Comparison of ENCODE assay signal across 8 mouse cellular contexts in genomic region chr7:99545885-99546745, GRCm38 (mm10). TPM values are rescaled to one million over a fixed set of nuclear protein-coding genes. Genes with fewer than 3 reads are reported as not detected.
A peak's percentile ranks its signal among the peaks of the same experiment; 100 is the strongest.
DNase-seq lines count a peak whose midpoint lies in the region; ATAC-seq and TF ChIP-seq lines count a peak whose summit lies in the region.

No protein-coding gene starts in this region.

- TF ChIP-seq CTCF in cerebellum, adult 2 months (IDR thresholded peaks at IDR 0.05; ENCODE audit: borderline replicate concordance, insufficient read depth, low read depth, low read length): no peak
- TF ChIP-seq CTCF in hindbrain, postnatal 0 days (IDR thresholded peaks at IDR 0.05; ENCODE audit: low read depth): no peak
- no peak for TF ChIP-seq CTCF in midbrain, postnatal 0 days (IDR thresholded peaks at IDR 0.05)

- peaks cover 16% of the 10 kb centered on the region for H3K4me1 ChIP-seq in neural tube, embryonic 12.5 days
- peaks cover 14% of the 10 kb centered on the region for H3K4me1 ChIP-seq in cerebellum, adult 2 months (ENCODE audit: control insufficient read depth, insufficient read depth, low read length)
- peaks cover 6% of the 10 kb centered on the region; the same call in 1 of the 2 replicates for H3K4me1 ChIP-seq in hindbrain, postnatal 0 days (ENCODE audit: insufficient read depth, low read length)
- no peaks in the 10 kb centered on the region for H3K4me1 ChIP-seq in midbrain, postnatal 0 days (ENCODE audit: insufficient read depth, low read length)

- no peaks in the 10 kb centered on the region for H3K9me3 ChIP-seq in neural tube, embryonic 12.5 days
- no peaks in the 10 kb centered on the region for H3K9me3 ChIP-seq in hindbrain, postnatal 0 days (ENCODE audit: low read length)
- H3K9me3 ChIP-seq in midbrain, postnatal 0 days (ENCODE audit: low read length): no peaks in the 10 kb centered on the region

- 40% methylated on average over 10 of the region's 10 CpGs for WGBS in neural tube, embryonic 12.5 days
- 22% methylated on average over 10 of the region's 10 CpGs for WGBS in cerebellum, adult 2 months
- WGBS in hindbrain, postnatal 0 days: 20% methylated on average over 10 of the region's 10 CpGs
- WGBS in midbrain, postnatal 0 days: 50% methylated on average over 10 of the region's 10 CpGs

- TF ChIP-seq POLR2A in cerebellum, adult 2 months (IDR thresholded peaks at IDR 0.05; ENCODE audit: borderline replicate concordance, insufficient read depth, low read length): no peak

- ATAC-seq in neural tube, embryonic 12.5 days (ENCODE audit: low FRiP score, low read depth): 0 out of 2 replicates have a peak, but pooled peaks have one; percentile 33
- peak; percentile 60 for ATAC-seq in hindbrain, postnatal 0 days
- no peak for ATAC-seq in midbrain, postnatal 0 days (ENCODE audit: low FRiP score)

- peak overlapping the region; percentile 46 for H3K27ac ChIP-seq in neural tube, embryonic 12.5 days
- peak overlapping the region; percentile 36 for H3K27ac ChIP-seq in cerebellum, adult 2 months (ENCODE audit: insufficient read depth, low read length)
- peak overlapping the region; percentile 73 for H3K27ac ChIP-seq in hindbrain, postnatal 0 days
- H3K27ac ChIP-seq in midbrain, postnatal 0 days (ENCODE audit: low read depth, low read length): peak overlapping the region; percentile 68

- H3K4me3 ChIP-seq in neural tube, embryonic 12.5 days: no peak overlapping the region
- H3K4me3 ChIP-seq in cerebellum, adult 2 months (replicated peaks; ENCODE audit: insufficient read depth, low read depth, low read length): no peak overlapping the region
- no peak overlapping the region for H3K4me3 ChIP-seq in hindbrain, postnatal 0 days (ENCODE audit: low read length)
- no peak overlapping the region for H3K4me3 ChIP-seq in midbrain, postnatal 0 days (ENCODE audit: low read depth, low read length)

- intact Hi-C loops in gastrocnemius, postnatal 14 days (cut with DNase I; ENCODE audit: low total_unique reads): no loop called here

- 0 out of 2 replicates have a peak overlapping the region, but pooled peaks have one; percentile 29 for H3K9ac ChIP-seq in neural tube, embryonic 12.5 days
- no peak overlapping the region for H3K9ac ChIP-seq in hindbrain, postnatal 0 days (replicated peaks; ENCODE audit: low read length)
- no peak overlapping the region for H3K9ac ChIP-seq in midbrain, postnatal 0 days (replicated peaks; ENCODE audit: low read length, poor library complexity, severe bottlenecking)

- peaks cover 2% of the 10 kb centered on the region; the same call in 1 of the 2 replicates for H3K36me3 ChIP-seq in neural tube, embryonic 12.5 days
- H3K36me3 ChIP-seq in hindbrain, postnatal 0 days (ENCODE audit: insufficient read depth, low read length): no peaks in the 10 kb centered on the region; the same call in 1 of the 2 replicates
- H3K36me3 ChIP-seq in midbrain, postnatal 0 days (ENCODE audit: insufficient read depth, low read length): peaks cover 14% of the 10 kb centered on the region; the same call in 1 of the 2 replicates

- no peaks in the 10 kb centered on the region for H3K27me3 ChIP-seq in neural tube, embryonic 12.5 days (replicated peaks)
- H3K27me3 ChIP-seq in cerebellum, adult 2 months (ENCODE audit: control insufficient read depth, insufficient read depth, low read length): no peaks in the 10 kb centered on the region
- no peaks in the 10 kb centered on the region for H3K27me3 ChIP-seq in hindbrain, postnatal 0 days (ENCODE audit: insufficient read depth, low read length)
- H3K27me3 ChIP-seq in midbrain, postnatal 0 days (ENCODE audit: insufficient read depth, low read length): no peaks in the 10 kb centered on the region

- no peak for DNase-seq in neural tube, embryonic 10.5 days (ENCODE audit: extremely low spot score, low spot score)
- peak; percentile 54 to 55 for DNase-seq in cerebellum, adult 2 months
- DNase-seq in gastrocnemius, postnatal 14 days: peak; percentile 71
- DNase-seq in hindbrain, postnatal 0 days (ENCODE audit: low spot score): peak; percentile 80
- peak; percentile 55 for DNase-seq in liver
- peak; percentile 76 for DNase-seq in midbrain, postnatal 0 days (ENCODE audit: low spot score)
- peak; percentile 60 for DNase-seq in thymus, postnatal 0 days (ENCODE audit: low spot score)

- H3K4me2 ChIP-seq in neural tube, embryonic 12.5 days (replicated peaks): 0 out of 2 replicates have a peak overlapping the region, but pooled peaks have one; percentile 2
- H3K4me2 ChIP-seq in hindbrain, postnatal 0 days (ENCODE audit: low read depth, low read length): no peak overlapping the region
- H3K4me2 ChIP-seq in midbrain, postnatal 0 days (ENCODE audit: low read depth, low read length, poor library complexity, severe bottlenecking): no peak overlapping the region

RNA-seq across cellular contexts. Expression of gene Arrb1, which starts 10.8 kb away (rescaled TPM):
- 16.3 and 18.4 TPM in 2 replicates for polyA plus RNA-seq in neural tube, embryonic 12.5 days (2016; fragmentation: Nextera tagmentation; extraction: Ambion mirVana)
- polyA plus RNA-seq in cerebellum, adult 2 months (2012; rRNA removed): 111 and 115 TPM in 2 replicates
- 10 to 100 TPM; 14.3 to 15.2 TPM for total RNA-seq in gastrocnemius, postnatal 14 days (2021)
- total RNA-seq in hindbrain, postnatal 0 days (2014; rRNA removed): 106 and 113 TPM in 2 replicates
- 13.5 and 13.7 TPM in 2 replicates for polyA plus RNA-seq in hindbrain, postnatal 0 days (2015; fragmentation: Nextera tagmentation; extraction: Ambion mirVana)
- total RNA-seq in midbrain, postnatal 0 days (2014; rRNA removed): 118 and 163 TPM in 2 replicates
- polyA plus RNA-seq in midbrain, postnatal 0 days (2015; fragmentation: Nextera tagmentation; extraction: Ambion mirVana): 14.2 and 15.0 TPM in 2 replicates
- 4.6 and 5.2 TPM in 2 replicates for polyA plus RNA-seq in thymus, postnatal 0 days (2015; fragmentation: Nextera tagmentation; extraction: Ambion mirVana)
